Mouse (Mus musculus) urinary bladder, postnatal 10 days (tissue): ENCODE data around the gene Kctd13.
A peak's percentile ranks its signal among the peaks of the same experiment; 100 is the strongest.
"Not testable (repeated sequence)": the region's sequence is repeated elsewhere in the genome, so short reads cannot be mapped to it uniquely, and the experiment has no call there.

ENCODE experiments used
- DNase-seq: peaks from one replicate; pipeline ENCODE4 v3.0.0; 2022; ENCODE audit warnings: low spot score

Kctd13 gene

GRCm38 (mm10) chr7:126928384-126929037, at the start of gene Kctd13:
TSS of gene Kctd13 (plus strand) at chr7:126928879.
- peak; percentile 62 for DNase-seq

GRCm38 (mm10) chr7:126881040-126881439, 47.6 kb upstream of the Kctd13 start:
- no peak for DNase-seq

GRCm38 (mm10) chr7:126883731-126884181, 44.9 kb upstream of the Kctd13 start:
- no peak for DNase-seq

GRCm38 (mm10) chr7:126884286-126885164, 44.2 kb upstream of the Kctd13 start, which contains the start of gene Taok2:
TSS of gene Taok2 (minus strand) at chr7:126884703.
- peak; percentile 94 for DNase-seq

DNA sequence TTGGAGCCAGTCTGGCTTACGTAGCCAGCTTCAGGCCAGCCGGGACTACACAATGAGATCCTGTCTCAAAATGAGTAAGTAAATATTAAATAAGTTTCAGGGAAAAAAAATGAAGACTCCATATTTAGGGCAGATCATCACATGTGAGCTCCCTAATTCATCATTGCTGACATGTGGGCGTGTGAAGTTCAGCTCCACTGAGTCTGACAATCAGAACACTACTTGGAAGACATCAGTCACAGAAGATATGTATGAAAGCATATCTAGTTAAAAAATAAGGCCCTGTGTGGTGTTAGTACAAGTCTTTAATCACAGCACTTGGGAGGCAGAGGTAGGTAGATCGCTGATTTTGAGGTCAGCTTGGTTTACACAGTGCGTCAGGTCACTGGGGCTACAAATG, 41.4 kb upstream of the Kctd13 start:
- DNase-seq, result no peak

DNA sequence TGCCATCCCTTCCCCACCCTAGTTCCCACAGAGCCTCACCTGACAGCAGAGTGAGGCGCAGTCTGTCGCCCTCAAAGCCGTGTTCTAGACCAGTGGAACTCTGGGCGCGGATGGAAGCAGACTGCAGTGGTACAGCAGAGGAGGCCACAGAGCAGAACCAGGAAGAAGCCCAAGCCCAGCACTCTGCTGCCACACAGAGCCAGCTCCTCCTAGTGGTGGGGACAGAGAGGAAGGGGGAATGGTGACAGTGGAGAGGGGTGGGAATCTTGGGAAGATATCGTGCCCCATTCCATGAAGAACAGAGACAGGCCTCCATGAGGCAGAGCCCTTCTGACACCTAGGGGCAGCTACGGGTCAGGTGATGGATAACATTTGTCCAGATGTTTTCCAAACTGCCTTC, 39.8 kb upstream of the Kctd13 start:
- DNase-seq, result no peak

DNA sequence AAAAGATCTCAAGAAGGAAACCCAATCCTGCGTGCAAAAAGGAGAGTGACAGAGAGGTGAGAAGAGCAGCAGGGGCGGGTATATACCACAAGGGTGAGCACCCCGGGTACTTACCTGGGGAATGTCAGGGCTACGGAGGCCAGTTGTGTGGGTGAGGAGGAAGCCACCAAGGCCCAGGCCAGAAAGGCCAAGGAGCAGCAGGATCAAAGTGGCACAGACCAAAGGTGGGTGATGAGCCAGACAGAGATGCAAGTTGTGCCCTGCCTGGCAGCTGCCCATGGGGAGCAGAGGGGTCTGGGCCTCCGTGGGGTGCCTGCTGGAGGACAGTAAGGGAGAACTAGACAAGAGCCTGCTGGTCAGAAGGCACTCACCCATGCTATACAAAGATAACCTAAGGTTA, 31.8 kb upstream of the Kctd13 start:
- DNase-seq, result no peak

DNA sequence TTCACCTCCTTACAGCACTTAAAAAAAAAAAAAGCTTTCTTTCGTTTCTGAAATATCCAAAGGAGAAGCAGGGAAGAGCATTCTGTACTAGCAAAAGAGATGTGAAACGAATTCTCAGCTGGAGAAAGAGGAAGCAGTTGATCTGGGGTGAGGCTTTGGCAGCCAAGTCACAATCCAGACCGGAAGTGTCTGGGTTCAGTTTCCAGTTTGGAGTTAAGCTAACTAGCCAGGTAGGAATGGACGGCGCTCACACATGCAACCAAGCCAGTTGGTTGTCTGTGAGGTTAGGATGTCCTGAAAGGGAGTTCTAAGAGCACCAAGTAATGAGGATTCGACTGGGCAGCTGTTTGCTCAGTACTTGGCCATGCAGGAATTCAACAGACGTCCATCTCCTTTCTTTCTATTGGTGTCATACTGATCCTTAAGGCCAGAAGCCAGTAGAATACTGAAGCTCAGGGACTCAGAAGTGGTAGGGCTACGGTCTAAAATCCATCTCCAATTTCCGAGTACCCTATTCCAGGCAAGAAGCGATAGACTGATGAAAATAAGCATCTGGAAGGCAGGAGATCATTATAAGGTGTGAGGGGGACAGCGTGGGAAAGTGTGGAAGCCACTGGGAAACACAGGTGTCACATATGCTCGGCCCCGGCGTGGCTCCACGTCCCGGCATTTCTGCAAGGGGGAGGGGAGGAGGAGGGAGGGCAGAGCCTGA, 31.1 kb upstream of the Kctd13 start:
- DNase-seq, result no peak

- peak; percentile 97 for DNase-seq
These were observed 30.3 kb upstream of the Kctd13 start for GRCm38 (mm10) chr7:126898102-126898990.

GRCm38 (mm10) chr7:126899781-126900180, 28.9 kb upstream of the Kctd13 start:
- DNase-seq, result not testable (repeated sequence)

DNA sequence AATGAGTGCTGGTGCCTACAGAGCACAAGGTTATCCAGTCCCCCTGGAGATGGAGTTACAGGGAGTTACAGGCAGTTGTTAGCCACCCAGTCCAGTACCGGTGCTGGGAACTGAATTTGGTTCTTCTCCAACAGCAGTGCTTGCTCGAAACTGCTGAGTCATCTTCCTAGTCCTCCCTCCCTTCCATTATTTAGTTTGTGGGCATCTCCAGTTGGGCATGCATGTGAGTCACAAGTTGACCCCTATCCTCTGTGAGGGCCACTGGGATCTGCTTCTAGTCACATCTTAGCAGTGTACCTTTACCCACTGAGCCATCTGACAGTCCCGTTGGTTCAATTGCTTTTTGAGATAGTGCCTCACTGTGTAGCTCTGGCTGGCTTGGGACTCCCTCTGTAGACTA, 23.1 kb upstream of the Kctd13 start:
- DNase-seq, result no peak

GRCm38 (mm10) chr7:126914844-126915243, 13.8 kb upstream of the Kctd13 start:
- DNase-seq, result no peak

DNA sequence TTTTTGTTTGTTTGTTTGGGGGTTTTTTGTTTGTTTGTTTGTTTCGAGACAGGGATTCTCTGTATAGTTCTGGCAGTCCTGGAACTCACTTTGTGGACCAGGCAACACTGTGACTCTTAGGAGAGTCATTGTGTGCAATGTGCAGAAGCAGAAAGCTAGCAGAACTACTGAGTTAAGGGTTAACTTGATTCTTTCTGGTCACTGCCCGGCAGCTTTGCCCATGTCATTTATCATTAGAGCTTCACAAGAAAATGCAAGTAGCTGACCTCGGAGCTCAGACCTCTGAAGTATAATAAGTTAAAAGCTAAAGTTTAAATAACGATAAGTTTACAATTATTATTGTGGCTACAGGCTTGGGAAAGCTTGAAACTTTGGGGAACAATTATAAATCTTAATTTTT, 10.3 kb upstream of the Kctd13 start:
- DNase-seq, result not testable (repeated sequence)

- DNase-seq, result no peak
These were observed 8.7 kb upstream of the Kctd13 start for GRCm38 (mm10) chr7:126919973-126920372.

DNA sequence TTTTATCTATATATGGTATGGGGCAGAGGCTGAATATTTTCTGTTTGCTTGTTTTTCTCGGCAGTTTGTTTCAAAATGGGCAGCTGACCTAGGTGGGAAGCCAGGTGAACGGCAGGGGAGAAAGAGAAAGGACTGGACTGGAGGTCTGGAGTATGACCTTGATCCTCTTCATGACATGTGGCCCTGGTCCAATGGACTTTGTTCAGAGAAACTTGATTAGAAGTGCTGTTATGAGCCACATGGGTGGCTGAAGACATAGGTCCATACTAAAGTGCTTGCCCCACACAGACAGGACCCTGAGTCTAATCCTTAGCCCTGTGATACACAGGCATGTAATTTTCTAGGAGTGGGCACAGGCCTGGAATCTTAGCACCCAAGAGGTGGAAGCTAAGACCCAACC, 7.1 kb upstream of the Kctd13 start:
- DNase-seq, result no peak

DNA sequence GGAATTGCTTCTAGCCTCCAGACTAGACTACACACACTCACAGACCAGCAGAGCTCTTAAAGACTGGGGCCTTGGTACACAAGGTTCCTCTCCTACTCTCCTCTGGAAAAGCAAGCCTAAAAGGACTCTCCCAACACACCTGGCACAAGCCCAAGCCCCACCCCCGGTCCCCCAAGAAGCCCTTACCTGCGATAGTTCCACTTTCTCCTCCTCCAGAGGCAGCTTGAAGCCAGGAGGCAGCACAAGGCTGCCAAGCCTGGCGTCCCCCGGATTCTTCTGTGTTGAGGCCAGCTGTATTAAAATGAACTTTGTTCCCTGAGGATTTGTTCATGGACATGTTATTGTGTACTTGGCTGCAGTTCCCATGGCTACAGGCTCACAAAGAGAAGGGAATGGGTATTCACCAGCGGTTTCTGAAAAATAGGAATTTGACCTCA, 6.0 kb upstream of the Kctd13 start, which contains the start of gene Tmem219:
Gene Tmem219, minus strand, starts transcription at position 294 of the 437 bp plus-strand sequence.
- no peak for DNase-seq

GRCm38 (mm10) chr7:126923999-126924398, 4.7 kb upstream of the Kctd13 start:
- DNase-seq, result no peak

DNA sequence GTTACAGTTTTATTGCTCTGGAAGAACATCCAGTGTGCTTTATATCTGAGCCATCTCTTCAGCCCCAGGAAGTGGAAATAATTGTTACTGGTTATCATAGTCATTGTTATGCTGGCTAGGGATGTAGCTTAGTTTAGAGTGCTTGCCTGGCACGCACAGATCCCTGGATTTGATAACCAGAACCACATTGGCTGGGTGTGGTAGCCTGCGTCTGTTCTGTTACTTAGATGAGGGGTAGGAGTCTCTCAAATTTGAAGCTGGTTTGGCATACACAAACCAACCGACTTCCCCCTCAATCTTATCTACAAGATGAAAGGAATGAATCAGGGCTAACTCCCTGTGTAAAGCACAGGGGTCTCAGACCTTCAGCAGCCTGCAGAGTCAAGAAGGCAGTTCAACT, 2.4 kb upstream of the Kctd13 start:
- DNase-seq, result no peak

DNA sequence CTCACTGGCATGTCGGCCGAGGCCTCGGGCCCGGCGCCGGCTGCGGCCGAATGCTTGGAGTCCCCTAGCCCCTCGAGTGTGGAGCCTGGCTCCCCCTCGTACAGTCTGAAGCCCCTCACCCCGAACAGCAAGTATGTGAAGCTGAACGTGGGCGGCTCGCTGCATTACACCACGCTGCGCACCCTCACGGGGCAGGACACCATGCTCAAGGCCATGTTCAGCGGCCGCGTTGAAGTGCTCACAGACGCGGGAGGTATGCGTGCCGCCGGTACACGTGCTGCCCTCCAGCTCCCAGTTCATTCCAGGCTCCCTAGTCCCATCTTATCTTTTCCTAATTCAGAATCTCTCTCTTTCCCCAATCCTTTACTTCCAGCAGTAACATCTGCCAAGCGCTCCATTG, 367 bp downstream of the Kctd13 start:
- no peak for DNase-seq

GRCm38 (mm10) chr7:126932652-126933051, 4.0 kb downstream of the Kctd13 start:
- no peak for DNase-seq

- DNase-seq, result no peak
These were observed 12.5 kb downstream of the Kctd13 start for GRCm38 (mm10) chr7:126941171-126941570.
